Mouse (Mus musculus): ENCODE data around the gene Med27. TPM values are rescaled to one million over a fixed set of nuclear protein-coding genes. Genes with fewer than 3 reads are reported as not detected.

The Med27 gene
- polyA plus RNA-seq, 1 experiment from 2014 or later = 53.7 TPM

- peaks cover 17% of the 10 kb centered on the region for H3K4me1 ChIP-seq
Observed at GRCm38 (mm10) chr2:29400812-29401211, 54.2 kb downstream of the Med27 start.

GRCm38 (mm10) chr2:29401868-29402267 lies 55.2 kb downstream of the Med27 start:
- no peak overlapping the region for H3K4me3 ChIP-seq
- no peak overlapping the region for H3K4me2 ChIP-seq (replicated peaks)
- no peaks in the 10 kb centered on the region for H3K36me3 ChIP-seq
- WGBS = 88% methylated on average over 1 of the region's 1 CpGs
- H3K4me1 ChIP-seq = peaks cover 17% of the 10 kb centered on the region
- H3K9ac ChIP-seq = no peak overlapping the region
- no peaks in the 10 kb centered on the region for H3K9me3 ChIP-seq
- H3K27ac ChIP-seq = no peak overlapping the region
- no peaks in the 10 kb centered on the region for H3K27me3 ChIP-seq
- no peak for ATAC-seq (ENCODE audit: insufficient number of reproducible peaks, insufficient read depth, low FRiP score, low TSS enrichment)

More at GRCm38 (mm10) chr2:29400812-29401211, 54.2 kb downstream of the Med27 start:
- no peak for ATAC-seq (ENCODE audit: insufficient number of reproducible peaks, insufficient read depth, low FRiP score, low TSS enrichment)
- Histone ChIP-seq H3K27ac (no peak overlapping the region), H3K9ac (no peak overlapping the region), H3K4me3 (no peak overlapping the region), H3K9me3 (no peaks in the 10 kb centered on the region), H3K27me3 (no peaks in the 10 kb centered on the region), H3K4me2 (replicated peaks) (no peak overlapping the region), H3K36me3 (no peaks in the 10 kb centered on the region)
- WGBS = 87% methylated on average over 3 of the region's 3 CpGs

DNA sequence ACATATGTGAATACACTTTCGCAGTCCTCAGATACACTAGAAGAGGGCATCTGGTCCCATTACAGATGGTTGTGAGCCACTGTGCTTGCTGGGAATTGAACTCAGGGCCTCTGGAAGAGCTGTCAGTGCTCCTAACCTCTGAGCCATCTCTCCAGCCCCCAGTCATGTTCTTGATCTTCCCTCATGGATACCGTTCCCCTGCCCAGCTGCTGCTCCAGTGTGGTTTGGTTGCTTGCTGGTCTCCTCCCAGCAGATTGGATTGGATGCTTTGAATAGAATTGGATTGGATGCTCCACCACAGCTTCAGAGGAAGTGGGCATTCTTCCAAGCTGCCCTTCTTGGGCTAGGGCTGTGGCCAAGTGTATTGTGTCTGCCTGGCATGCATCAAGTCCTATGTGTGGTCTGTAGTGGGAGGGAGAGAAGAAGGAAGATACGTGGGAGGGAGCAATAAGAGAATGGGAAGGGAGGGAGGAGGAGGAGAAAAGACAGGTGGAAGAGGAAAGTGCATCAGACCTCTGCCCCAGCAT lies 56.0 kb downstream of the Med27 start:
- whole genome bisulfite sequencing = 82% methylated on average over 3 of the region's 3 CpGs
- Histone ChIP-seq H3K9me3 (no peaks in the 10 kb centered on the region), H3K4me1 (peaks cover 9% of the 10 kb centered on the region), H3K36me3 (no peaks in the 10 kb centered on the region), H3K4me2 (replicated peaks) (no peak overlapping the region), H3K9ac (no peak overlapping the region), H3K27me3 (no peaks in the 10 kb centered on the region), H3K4me3 (no peak overlapping the region), H3K27ac (no peak overlapping the region)
- ATAC-seq (ENCODE audit: insufficient number of reproducible peaks, insufficient read depth, low FRiP score, low TSS enrichment) = no peak

DNA sequence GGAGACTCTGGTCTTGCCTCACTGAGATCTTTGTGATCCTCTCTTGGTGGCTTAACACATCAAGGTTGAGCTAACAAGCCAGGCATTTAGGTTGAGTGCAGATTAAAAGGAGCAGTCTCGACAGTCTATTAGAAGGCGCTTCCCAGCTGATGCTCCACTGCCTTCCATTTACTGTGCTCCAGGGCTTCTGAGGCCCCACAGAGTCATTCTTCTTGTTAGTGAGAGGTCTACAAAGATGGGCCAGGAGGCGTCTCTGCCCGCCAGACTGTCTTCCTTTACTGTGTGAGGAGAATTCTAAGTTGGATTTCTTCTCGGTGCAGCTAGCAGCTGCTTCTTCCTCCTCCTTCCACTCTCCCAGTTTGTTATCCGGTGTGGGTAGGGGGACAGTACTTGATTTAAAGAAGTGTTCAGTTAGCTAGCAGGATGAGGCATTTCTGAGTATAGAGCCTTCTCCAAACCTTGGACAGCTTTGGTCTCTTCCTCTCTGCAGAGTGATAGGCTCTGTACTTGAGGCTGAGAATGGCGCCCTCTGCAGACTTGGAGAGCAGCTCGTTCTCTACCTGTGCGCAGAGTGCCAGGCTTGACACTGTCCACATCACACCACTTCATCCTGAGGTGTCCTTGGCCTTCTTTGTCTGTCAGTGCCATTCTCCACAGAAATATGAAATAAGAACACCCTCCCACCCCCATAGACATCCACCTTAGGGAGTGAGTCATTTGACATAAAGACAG lies 57.3 kb downstream of the Med27 start:
- ATAC-seq (ENCODE audit: insufficient number of reproducible peaks, insufficient read depth, low FRiP score, low TSS enrichment) = no peak
- 74% methylated on average over 9 of the region's 9 CpGs for WGBS
- no peak overlapping the region for H3K27ac ChIP-seq

GRCm38 (mm10) chr2:29404931-29405330 lies 58.3 kb downstream of the Med27 start:
- Histone ChIP-seq H3K27me3 (no peaks in the 10 kb centered on the region), H3K27ac (no peak overlapping the region), H3K4me3 (no peak overlapping the region), H3K4me1 (no peaks in the 10 kb centered on the region), H3K36me3 (no peaks in the 10 kb centered on the region), H3K4me2 (replicated peaks) (no peak overlapping the region), H3K9me3 (no peaks in the 10 kb centered on the region), H3K9ac (no peak overlapping the region)
- WGBS = 85% methylated on average over 10 of the region's 10 CpGs
- ATAC-seq (ENCODE audit: insufficient number of reproducible peaks, insufficient read depth, low FRiP score, low TSS enrichment) = no peak

More for the DNA sequence above, 57.3 kb downstream of the Med27 start:
- Histone ChIP-seq H3K36me3 (no peaks in the 10 kb centered on the region), H3K4me3 (no peak overlapping the region), H3K4me1 (no peaks in the 10 kb centered on the region), H3K4me2 (replicated peaks) (no peak overlapping the region), H3K9ac (no peak overlapping the region), H3K9me3 (no peaks in the 10 kb centered on the region), H3K27me3 (no peaks in the 10 kb centered on the region)

DNA sequence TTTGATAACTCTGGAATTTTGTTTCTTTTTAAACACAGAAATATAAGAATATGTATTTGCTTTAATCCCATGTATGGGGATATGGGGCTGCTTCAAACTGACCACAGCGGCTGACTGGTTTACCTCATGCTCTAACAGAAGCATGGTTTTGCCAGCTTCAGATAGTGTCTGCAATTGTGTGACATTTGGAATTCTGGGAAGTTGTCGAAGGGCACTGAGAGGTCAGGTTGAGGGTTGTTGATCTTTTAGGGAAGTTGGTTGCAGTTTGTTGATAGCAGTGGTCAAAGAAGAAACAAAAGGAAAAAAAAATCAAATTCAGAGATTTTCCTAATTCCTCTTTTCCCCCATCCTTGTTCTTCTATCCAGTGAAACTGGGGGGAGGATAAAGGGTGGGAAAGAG lies 59.2 kb downstream of the Med27 start:
- Histone ChIP-seq H3K4me2 (replicated peaks) (no peak overlapping the region), H3K4me1 (no peaks in the 10 kb centered on the region), H3K9me3 (no peaks in the 10 kb centered on the region), H3K9ac (no peak overlapping the region), H3K4me3 (no peak overlapping the region), H3K27me3 (no peaks in the 10 kb centered on the region), H3K36me3 (no peaks in the 10 kb centered on the region), H3K27ac (no peak overlapping the region)
- WGBS = 91% methylated on average over 2 of the region's 2 CpGs
- no peak for ATAC-seq (ENCODE audit: insufficient number of reproducible peaks, insufficient read depth, low FRiP score, low TSS enrichment)

DNA sequence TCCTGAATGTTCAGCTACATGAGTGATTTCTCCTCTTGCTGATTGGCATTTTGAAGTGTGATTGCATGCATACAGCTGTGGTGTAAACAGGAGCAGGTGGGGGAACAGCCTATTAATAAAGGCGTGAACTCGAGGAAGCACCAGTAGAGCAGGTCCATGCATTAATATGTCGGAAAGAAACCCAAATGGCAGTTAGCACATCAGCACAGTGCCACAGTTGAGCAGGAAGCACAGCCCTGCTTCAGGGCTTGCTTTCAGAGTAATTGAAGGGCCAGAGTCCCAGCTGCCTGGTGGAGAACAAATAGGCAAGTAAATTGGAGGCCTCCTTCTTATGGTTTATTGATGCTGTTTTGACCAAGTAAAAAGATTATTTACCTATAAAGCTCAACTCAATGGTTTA lies 60.7 kb downstream of the Med27 start:
- H3K27ac ChIP-seq = no peak overlapping the region
- H3K36me3 ChIP-seq = no peaks in the 10 kb centered on the region
- no peaks in the 10 kb centered on the region for H3K27me3 ChIP-seq
- no peak overlapping the region for H3K9ac ChIP-seq
- H3K4me1 ChIP-seq = no peaks in the 10 kb centered on the region
- no peak overlapping the region for H3K4me3 ChIP-seq
- no peak overlapping the region for H3K4me2 ChIP-seq (replicated peaks)
- 82% methylated on average over 3 of the region's 3 CpGs for WGBS
- no peaks in the 10 kb centered on the region for H3K9me3 ChIP-seq
- no peak for ATAC-seq (ENCODE audit: insufficient number of reproducible peaks, insufficient read depth, low FRiP score, low TSS enrichment)

DNA sequence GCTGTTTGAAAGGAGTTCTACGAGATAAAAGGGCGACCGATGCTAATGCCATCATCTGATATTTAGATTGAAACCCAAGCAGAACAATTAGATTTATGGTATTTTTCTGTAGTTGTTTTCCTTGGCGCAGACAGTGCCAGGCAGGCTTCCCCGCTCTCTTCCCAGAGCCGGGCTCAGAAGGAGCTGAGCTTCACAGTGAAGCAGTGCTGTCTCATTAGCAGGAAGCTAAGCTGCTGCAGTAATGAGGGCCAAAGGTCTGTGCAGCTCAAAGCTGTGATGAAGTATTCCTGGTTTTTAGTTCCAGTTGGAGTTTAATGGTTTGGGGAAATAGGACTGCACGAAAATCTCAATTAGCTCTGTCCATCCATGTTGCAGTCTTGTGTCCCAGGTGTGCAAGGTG lies 61.1 kb downstream of the Med27 start:
- Histone ChIP-seq H3K4me3 (no peak overlapping the region), H3K36me3 (no peaks in the 10 kb centered on the region), H3K27ac (no peak overlapping the region), H3K4me1 (no peaks in the 10 kb centered on the region), H3K4me2 (replicated peaks) (no peak overlapping the region), H3K27me3 (no peaks in the 10 kb centered on the region), H3K9ac (no peak overlapping the region), H3K9me3 (no peaks in the 10 kb centered on the region)
- 79% methylated on average over 7 of the region's 7 CpGs for WGBS
- no peak for ATAC-seq (ENCODE audit: insufficient number of reproducible peaks, insufficient read depth, low FRiP score, low TSS enrichment)

GRCm38 (mm10) chr2:29410884-29411283 lies 64.3 kb downstream of the Med27 start:
- Histone ChIP-seq H3K27ac (no peak overlapping the region), H3K9ac (no peak overlapping the region), H3K9me3 (no peaks in the 10 kb centered on the region), H3K27me3 (no peaks in the 10 kb centered on the region), H3K36me3 (no peaks in the 10 kb centered on the region), H3K4me2 (replicated peaks) (no peak overlapping the region), H3K4me1 (no peaks in the 10 kb centered on the region), H3K4me3 (no peak overlapping the region)
- 88% methylated on average over 7 of the region's 7 CpGs for WGBS
- no peak for ATAC-seq (ENCODE audit: insufficient number of reproducible peaks, insufficient read depth, low FRiP score, low TSS enrichment)

DNA sequence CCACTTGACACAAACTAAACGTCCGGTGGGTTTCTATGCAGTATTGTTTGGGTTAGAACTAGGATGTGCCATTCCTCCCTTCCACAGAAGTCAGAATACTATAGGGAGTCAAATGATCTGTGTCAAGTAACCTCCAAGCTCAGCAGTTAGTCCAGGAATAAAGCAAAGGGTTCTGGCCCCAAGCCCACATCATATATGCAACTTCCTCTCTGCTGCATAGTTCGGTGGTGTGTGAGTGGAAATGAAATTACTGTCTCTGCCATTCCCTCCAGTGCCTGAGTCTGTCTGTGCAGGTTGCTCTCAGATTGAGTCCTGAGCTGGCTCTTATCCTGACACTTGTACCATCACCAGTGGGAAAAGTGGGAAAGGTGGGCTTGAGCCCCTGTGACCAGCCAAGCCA lies 65.8 kb downstream of the Med27 start:
- no peak for ATAC-seq (ENCODE audit: insufficient number of reproducible peaks, insufficient read depth, low FRiP score, low TSS enrichment)
- H3K36me3 ChIP-seq = no peaks in the 10 kb centered on the region
- 55% methylated on average over 3 of the region's 3 CpGs for WGBS

GRCm38 (mm10) chr2:29413259-29413993 lies 66.8 kb downstream of the Med27 start:
- Histone ChIP-seq H3K27me3 (no peaks in the 10 kb centered on the region), H3K4me1 (no peaks in the 10 kb centered on the region), H3K9ac (no peak overlapping the region), H3K4me3 (no peak overlapping the region), H3K36me3 (no peaks in the 10 kb centered on the region), H3K4me2 (replicated peaks) (no peak overlapping the region), H3K9me3 (no peaks in the 10 kb centered on the region), H3K27ac (no peak overlapping the region)
- WGBS = 70% methylated on average over 13 of the region's 13 CpGs
- no peak for ATAC-seq (ENCODE audit: insufficient number of reproducible peaks, insufficient read depth, low FRiP score, low TSS enrichment)

More for the DNA sequence above, 65.8 kb downstream of the Med27 start:
- H3K4me1 ChIP-seq = no peaks in the 10 kb centered on the region
- H3K9me3 ChIP-seq = no peaks in the 10 kb centered on the region
- H3K4me3 ChIP-seq = no peak overlapping the region
- H3K9ac ChIP-seq = no peak overlapping the region
- H3K27me3 ChIP-seq = no peaks in the 10 kb centered on the region
- no peak overlapping the region for H3K27ac ChIP-seq
- H3K4me2 ChIP-seq (replicated peaks) = no peak overlapping the region
